Mouse (Mus musculus): Measurements from ENCODE around the gene Mtss1l.

Gene Mtss1l

GRCm38 (mm10) chr8:110720685-110721598 is at the start of gene Mtss1l:
TSS of gene Mtss1l (plus strand) at chr8:110721476.
- CTCF ChIA-PET: interaction anchor here in 3 of 4 experiments (0.6 to 1.0 kb wide), 3 partner anchors 22 to 92 kb away, joined by 3 to 12 read pairs (median 4); no protein-coding TSS in a partner anchor
- POLR2A ChIA-PET: interaction anchor here in 3 of 4 experiments (0.6 to 5.8 kb wide), 30 partner anchors 9 to 373 kb away, joined by 3 to 17 read pairs (median 4); partner anchors contain the start of genes Cog4 (in 1 of the 3), Fuk (in 1 of the 3), Sf3b3 (in 1 of the 3) and Vac14 (in 1 of the 3)

- ChIA-PET CTCF (no interaction called here), POLR2A (interaction anchor here in 1 of 4 experiments (1.0 to 1.7 kb wide), 2 partner anchors 9 to 21 kb away, joined by 3 to 4 read pairs; no protein-coding TSS in a partner anchor)
Measured at GRCm38 (mm10) chr8:110672133-110672532, 49.1 kb upstream of the Mtss1l start.

GRCm38 (mm10) chr8:110673168-110673567 is 48.1 kb upstream of the Mtss1l start:
- ChIA-PET POLR2A (interaction anchor here in 1 of 4 experiments (1.5 kb wide), 1 partner anchor 10 kb away, joined by 3 read pairs; no protein-coding TSS in a partner anchor), CTCF (no interaction called here)

- CTCF ChIA-PET: no interaction called here
- POLR2A ChIA-PET: interaction anchor here in 1 of 4 experiments (1.0 to 2.2 kb wide), 2 partner anchors 19 to 174 kb away, joined by 3 to 7 read pairs; no protein-coding TSS in a partner anchor
Measured at GRCm38 (mm10) chr8:110674589-110674988, 46.7 kb upstream of the Mtss1l start.

- POLR2A ChIA-PET: interaction anchor here in 3 of 4 experiments (0.6 to 2.2 kb wide), 9 partner anchors 9 to 339 kb away, joined by 3 to 5 read pairs (median 4); partner anchors contain the start of gene Sf3b3 (in 1 of the 3)
- CTCF ChIA-PET: interaction anchor here in 1 of 4 experiments (0.6 to 1.6 kb wide), 4 partner anchors 18 to 434 kb away, joined by 3 to 4 read pairs (median 4); no protein-coding TSS in a partner anchor
Measured at GRCm38 (mm10) chr8:110676702-110677101, 44.6 kb upstream of the Mtss1l start.

- CTCF ChIA-PET: interaction anchor here in 1 of 4 experiments (0.6 to 1.6 kb wide), 2 partner anchors 48 to 433 kb away, joined by 4 read pairs; no protein-coding TSS in a partner anchor
Measured at GRCm38 (mm10) chr8:110677174-110677660, 44.1 kb upstream of the Mtss1l start.

GRCm38 (mm10) chr8:110678989-110679388 is 42.3 kb upstream of the Mtss1l start:
- ChIA-PET POLR2A (interaction anchor here in 2 of 4 experiments (0.6 to 1.7 kb wide), 3 partner anchors 41 to 248 kb away, joined by 3 to 4 read pairs (median 3); partner anchors contain the start of gene Mtss1l (in 1 of the 2)), CTCF (interaction anchor here in 1 of 4 experiments (1.8 kb wide), 1 partner anchor 50 kb away, joined by 4 read pairs; no protein-coding TSS in a partner anchor)

More at GRCm38 (mm10) chr8:110677174-110677660, 44.1 kb upstream of the Mtss1l start:
- POLR2A ChIA-PET: interaction anchor here in 2 of 4 experiments (0.6 to 2.2 kb wide), 6 partner anchors 13 to 189 kb away, joined by 3 to 5 read pairs (median 3); partner anchors contain the start of gene Sf3b3 (in 1 of the 2)

- ChIA-PET CTCF (no interaction called here), POLR2A (interaction anchor here in 1 of 4 experiments (1.1 kb wide), 1 partner anchor 69 kb away, joined by 3 read pairs; the partner anchor contains the start of gene Vac14)
Measured at GRCm38 (mm10) chr8:110687726-110688125, 33.5 kb upstream of the Mtss1l start.

- ChIA-PET CTCF (interaction anchor here in 2 of 4 experiments (0.6 to 1.3 kb wide), 2 partner anchors 31 to 61 kb away, joined by 4 to 12 read pairs; partner anchors contain the start of gene Mtss1l (in 1 of the 2)), POLR2A (interaction anchor here in 3 of 4 experiments (0.5 to 1.6 kb wide), 5 partner anchors 8 to 1302 kb away, joined by 3 to 4 read pairs (median 3); partner anchors contain the start of gene Adat1 (in 1 of the 3))
Measured at GRCm38 (mm10) chr8:110689961-110690360, 31.3 kb upstream of the Mtss1l start.

GRCm38 (mm10) chr8:110694226-110694625 is 27.1 kb upstream of the Mtss1l start:
- ChIA-PET CTCF (no interaction called here), POLR2A (interaction anchor here in 1 of 4 experiments (0.8 to 2.8 kb wide), 3 partner anchors 10 to 76 kb away, joined by 3 to 6 read pairs (median 3); partner anchors contain the start of gene Vac14)

- ChIA-PET CTCF (interaction anchor here in 1 of 4 experiments (0.7 kb wide), 1 partner anchor 300 kb away, joined by 4 read pairs; no protein-coding TSS in a partner anchor), POLR2A (interaction anchor here in 1 of 4 experiments (0.8 to 1.1 kb wide), 2 partner anchors 18 to 76 kb away, joined by 3 to 4 read pairs; partner anchors contain the start of gene Vac14)
Measured at GRCm38 (mm10) chr8:110694826-110695225, 26.4 kb upstream of the Mtss1l start.

GRCm38 (mm10) chr8:110695431-110695830 is 25.8 kb upstream of the Mtss1l start:
- POLR2A ChIA-PET: interaction anchor here in 3 of 4 experiments (0.5 to 0.8 kb wide), 4 partner anchors 19 to 454 kb away, joined by 3 to 4 read pairs (median 3); no protein-coding TSS in a partner anchor
- CTCF ChIA-PET: interaction anchor here in 1 of 4 experiments (0.7 kb wide), 2 partner anchors 300 to 483 kb away, joined by 4 read pairs; no protein-coding TSS in a partner anchor

- ChIA-PET POLR2A (no interaction called here), CTCF (no interaction called here)
Measured at GRCm38 (mm10) chr8:110696051-110696450, 25.2 kb upstream of the Mtss1l start.

GRCm38 (mm10) chr8:110697571-110697970 is 23.7 kb upstream of the Mtss1l start:
- POLR2A ChIA-PET: interaction anchor here in 1 of 4 experiments (0.9 to 2.4 kb wide), 3 partner anchors 10 to 22 kb away, joined by 3 to 7 read pairs (median 6); no protein-coding TSS in a partner anchor
- CTCF ChIA-PET: interaction anchor here in 2 of 4 experiments (0.6 kb wide), 2 partner anchors 287 to 493 kb away, joined by 3 to 8 read pairs; no protein-coding TSS in a partner anchor

GRCm38 (mm10) chr8:110698098-110698497 is 23.2 kb upstream of the Mtss1l start:
- ChIA-PET POLR2A (interaction anchor here in 1 of 4 experiments (0.9 to 2.4 kb wide), 3 partner anchors 10 to 22 kb away, joined by 3 to 7 read pairs (median 6); no protein-coding TSS in a partner anchor), CTCF (interaction anchor here in 2 of 4 experiments (0.6 kb wide), 2 partner anchors 286 to 492 kb away, joined by 3 to 8 read pairs; no protein-coding TSS in a partner anchor)

- CTCF ChIA-PET: interaction anchor here in 2 of 4 experiments (0.6 to 1.1 kb wide), 2 partner anchors 22 to 70 kb away, joined by 4 read pairs; partner anchors contain the start of gene Mtss1l (in 1 of the 2)
- POLR2A ChIA-PET: interaction anchor here in 2 of 4 experiments (1.0 to 2.4 kb wide), 3 partner anchors 21 to 41 kb away, joined by 3 to 7 read pairs (median 4); partner anchors contain the start of gene Mtss1l (in 1 of the 2)
Measured at GRCm38 (mm10) chr8:110699501-110699900, 21.8 kb upstream of the Mtss1l start.

- CTCF ChIA-PET: no interaction called here
- POLR2A ChIA-PET: no interaction called here
Measured at GRCm38 (mm10) chr8:110700561-110700960, 20.7 kb upstream of the Mtss1l start.
